Mouse (Mus musculus): Measurements from ENCODE around the gene Mamdc4. TPM values are rescaled to one million over a fixed set of nuclear protein-coding genes. Genes with fewer than 3 reads are reported as not detected.

The Mamdc4 gene
- polyA plus RNA-seq, 1 experiment from 2014 or later: 1.4 TPM

- Histone ChIP-seq H3K27ac (replicated peaks; ENCODE audit: low read depth, low read length) (no peak overlapping the region), H3K4me3 (ENCODE audit: low read depth, low read length) (no peak overlapping the region), H3K36me3 (ENCODE audit: control insufficient read depth, insufficient read depth, low read length) (no peaks in the 10 kb centered on the region), H3K4me2 (ENCODE audit: low read depth, low read length) (no peak overlapping the region), H3K27me3 (replicated peaks; ENCODE audit: control insufficient read depth, insufficient read depth, low read length) (no peaks in the 10 kb centered on the region), H3K9ac (ENCODE audit: low read depth, low read length) (no peak overlapping the region), H3K9me3 (ENCODE audit: control insufficient read depth, low read length) (no peaks in the 10 kb centered on the region), H3K4me1 (ENCODE audit: control insufficient read depth, insufficient read depth, low read length) (peaks cover 4% of the 10 kb centered on the region; the same call in 1 of the 2 replicates)
- ATAC-seq (ENCODE audit: low read depth): no peak
- DNase-seq (ENCODE audit: low spot score): no peak
- WGBS: 68% methylated on average over 9 of the region's 9 CpGs
Measured at GRCm38 (mm10) chr2:25549021-25549991, 25.3 kb downstream of the Mamdc4 start.

- H3K36me3 ChIP-seq (ENCODE audit: control insufficient read depth, insufficient read depth, low read length): no peaks in the 10 kb centered on the region
- 5% methylated on average over 27 of the region's 48 CpGs for WGBS
- peak within 1 kb of the TSS; percentile 75 for H3K27ac ChIP-seq (replicated peaks; ENCODE audit: low read depth, low read length)
- peak within 1 kb of the TSS; percentile 58 for H3K4me3 ChIP-seq (ENCODE audit: low read depth, low read length)
- peaks cover 4% of the 10 kb centered on the region; the same call in 1 of the 2 replicates for H3K4me1 ChIP-seq (ENCODE audit: control insufficient read depth, insufficient read depth, low read length)
- ATAC-seq (ENCODE audit: low read depth): peak; percentile 100
- no peaks in the 10 kb centered on the region for H3K9me3 ChIP-seq (ENCODE audit: control insufficient read depth, low read length)
- peak within 1 kb of the TSS; percentile 74 for H3K9ac ChIP-seq (ENCODE audit: low read depth, low read length)
- H3K27me3 ChIP-seq (replicated peaks; ENCODE audit: control insufficient read depth, insufficient read depth, low read length): no peaks in the 10 kb centered on the region
- H3K4me2 ChIP-seq (ENCODE audit: low read depth, low read length): peak within 1 kb of the TSS; percentile 81
- peak; percentile 100 for DNase-seq (ENCODE audit: low spot score)
Measured at GRCm38 (mm10) chr2:25546811-25547491, 27.7 kb downstream of the Mamdc4 start, which contains the start of gene Traf2. Gene Traf2, minus strand, starts transcription at chr2:25546940.

GRCm38 (mm10) chr2:25545996-25546810 is 28.4 kb downstream of the Mamdc4 start:
- WGBS: 14% methylated on average over 24 of the region's 43 CpGs
- ATAC-seq (ENCODE audit: low read depth): peak; percentile 69
- DNase-seq (ENCODE audit: low spot score): no peak

GRCm38 (mm10) chr2:25541644-25542367 is 32.8 kb downstream of the Mamdc4 start:
- peaks cover 4% of the 10 kb centered on the region; the same call in 1 of the 2 replicates for H3K4me1 ChIP-seq (ENCODE audit: control insufficient read depth, insufficient read depth, low read length)
- H3K27ac ChIP-seq (replicated peaks; ENCODE audit: low read depth, low read length): no peak overlapping the region
- H3K9ac ChIP-seq (ENCODE audit: low read depth, low read length): no peak overlapping the region
- H3K27me3 ChIP-seq (replicated peaks; ENCODE audit: control insufficient read depth, insufficient read depth, low read length): no peaks in the 10 kb centered on the region
- ATAC-seq (ENCODE audit: low read depth): no peak
- 82% methylated on average over 9 of the region's 10 CpGs for WGBS
- H3K36me3 ChIP-seq (ENCODE audit: control insufficient read depth, insufficient read depth, low read length): peaks cover 25% of the 10 kb centered on the region
- no peak overlapping the region for H3K4me2 ChIP-seq (ENCODE audit: low read depth, low read length)
- no peak overlapping the region for H3K4me3 ChIP-seq (ENCODE audit: low read depth, low read length)
- DNase-seq (ENCODE audit: low spot score): no peak
- no peaks in the 10 kb centered on the region for H3K9me3 ChIP-seq (ENCODE audit: control insufficient read depth, low read length)

More at GRCm38 (mm10) chr2:25545996-25546810, 28.4 kb downstream of the Mamdc4 start:
- Histone ChIP-seq H3K9me3 (ENCODE audit: control insufficient read depth, low read length) (no peaks in the 10 kb centered on the region), H3K4me3 (ENCODE audit: low read depth, low read length) (peak overlapping the region; percentile 58), H3K27ac (replicated peaks; ENCODE audit: low read depth, low read length) (peak overlapping the region; percentile 75), H3K4me2 (ENCODE audit: low read depth, low read length) (peak overlapping the region; percentile 81), H3K9ac (ENCODE audit: low read depth, low read length) (peak overlapping the region; percentile 74), H3K27me3 (replicated peaks; ENCODE audit: control insufficient read depth, insufficient read depth, low read length) (no peaks in the 10 kb centered on the region), H3K36me3 (ENCODE audit: control insufficient read depth, insufficient read depth, low read length) (no peaks in the 10 kb centered on the region), H3K4me1 (ENCODE audit: control insufficient read depth, insufficient read depth, low read length) (peaks cover 4% of the 10 kb centered on the region; the same call in 1 of the 2 replicates)

GRCm38 (mm10) chr2:25540541-25540948 is 34.1 kb downstream of the Mamdc4 start:
- Histone ChIP-seq H3K9me3 (ENCODE audit: control insufficient read depth, low read length) (no peaks in the 10 kb centered on the region), H3K9ac (ENCODE audit: low read depth, low read length) (no peak overlapping the region), H3K4me1 (ENCODE audit: control insufficient read depth, insufficient read depth, low read length) (no peaks in the 10 kb centered on the region), H3K4me2 (ENCODE audit: low read depth, low read length) (no peak overlapping the region), H3K36me3 (ENCODE audit: control insufficient read depth, insufficient read depth, low read length) (peaks cover 38% of the 10 kb centered on the region), H3K27ac (replicated peaks; ENCODE audit: low read depth, low read length) (no peak overlapping the region), H3K27me3 (replicated peaks; ENCODE audit: control insufficient read depth, insufficient read depth, low read length) (no peaks in the 10 kb centered on the region), H3K4me3 (ENCODE audit: low read depth, low read length) (no peak overlapping the region)
- DNase-seq (ENCODE audit: low spot score): no peak
- 94% methylated on average over 4 of the region's 4 CpGs for WGBS
- no peak for ATAC-seq (ENCODE audit: low read depth)

GRCm38 (mm10) chr2:25536531-25536930 is 38.1 kb downstream of the Mamdc4 start:
- no peak for ATAC-seq (ENCODE audit: low read depth)
- H3K4me3 ChIP-seq (ENCODE audit: low read depth, low read length): no peak overlapping the region
- no peaks in the 10 kb centered on the region for H3K9me3 ChIP-seq (ENCODE audit: control insufficient read depth, low read length)
- WGBS: 93% methylated on average over 8 of the region's 8 CpGs
- no peak overlapping the region for H3K27ac ChIP-seq (replicated peaks; ENCODE audit: low read depth, low read length)
- no peak overlapping the region for H3K9ac ChIP-seq (ENCODE audit: low read depth, low read length)
- DNase-seq (ENCODE audit: low spot score): no peak
- H3K4me1 ChIP-seq (ENCODE audit: control insufficient read depth, insufficient read depth, low read length): no peaks in the 10 kb centered on the region
- no peaks in the 10 kb centered on the region for H3K27me3 ChIP-seq (replicated peaks; ENCODE audit: control insufficient read depth, insufficient read depth, low read length)
- no peak overlapping the region for H3K4me2 ChIP-seq (ENCODE audit: low read depth, low read length)
- H3K36me3 ChIP-seq (ENCODE audit: control insufficient read depth, insufficient read depth, low read length): peaks cover 71% of the 10 kb centered on the region

- peaks cover 84% of the 10 kb centered on the region for H3K36me3 ChIP-seq (ENCODE audit: control insufficient read depth, insufficient read depth, low read length)
- ATAC-seq (ENCODE audit: low read depth): no peak
- no peak overlapping the region for H3K27ac ChIP-seq (replicated peaks; ENCODE audit: low read depth, low read length)
- no peak for DNase-seq (ENCODE audit: low spot score)
- 93% methylated on average over 2 of the region's 2 CpGs for WGBS
- H3K27me3 ChIP-seq (replicated peaks; ENCODE audit: control insufficient read depth, insufficient read depth, low read length): no peaks in the 10 kb centered on the region
- H3K9me3 ChIP-seq (ENCODE audit: control insufficient read depth, low read length): no peaks in the 10 kb centered on the region
- H3K4me1 ChIP-seq (ENCODE audit: control insufficient read depth, insufficient read depth, low read length): no peaks in the 10 kb centered on the region
- no peak overlapping the region for H3K9ac ChIP-seq (ENCODE audit: low read depth, low read length)
- no peak overlapping the region for H3K4me3 ChIP-seq (ENCODE audit: low read depth, low read length)
- no peak overlapping the region for H3K4me2 ChIP-seq (ENCODE audit: low read depth, low read length)
Measured at GRCm38 (mm10) chr2:25534866-25535182, 39.8 kb downstream of the Mamdc4 start.
